Mouse (Mus musculus) limb, embryonic 13.5 days (tissue): ENCODE measurements around the gene C8g. TPM values are rescaled to one million over a fixed set of nuclear protein-coding genes. Genes with fewer than 3 reads are reported as not detected.

Experiments used
- ATAC-seq: fragments of 200-750 bp; cut with Nextera tagmentation; 2 replicates; pipeline ENCODE4 v1.8.0; 2017; ENCODE audit warnings: low read depth, moderate number of reproducible peaks, moderate TSS enrichment; ENCODE audit not compliant: low FRiP score
- H3K27ac ChIP-seq: fragments of 300-500 bp; sonication (generic); 2 replicates; pipeline ENCODE4 v1.5.1; 2015; ENCODE audit warnings: inconsistent platforms, mild to moderate bottlenecking, moderate library complexity
- H3K27me3 ChIP-seq: fragments of 300-500 bp; sonication (generic); 2 replicates; pipeline ENCODE4 v1.6.1; 2015; ENCODE audit warnings: mild to moderate bottlenecking, inconsistent platforms
- H3K36me3 ChIP-seq: fragments of 300-500 bp; sonication (generic); 2 replicates; pipeline ENCODE4 v1.6.1; 2015; ENCODE audit warnings: inconsistent platforms, mild to moderate bottlenecking, moderate library complexity
- H3K4me1 ChIP-seq: fragments of 300-500 bp; sonication (generic); 2 replicates; pipeline ENCODE4 v1.6.1; 2015; ENCODE audit warnings: inconsistent platforms
- H3K4me2 ChIP-seq: fragments of 300-500 bp; sonication (generic); replicated peaks from 2 replicates; pipeline ENCODE4 v1.6.1; 2015; ENCODE audit warnings: inconsistent platforms, mild to moderate bottlenecking, moderate library complexity
- H3K4me3 ChIP-seq: fragments of 300-500 bp; sonication (generic); 2 replicates; pipeline ENCODE4 v1.5.1; 2015; ENCODE audit warnings: moderate library complexity, mild to moderate bottlenecking, inconsistent platforms
- H3K9ac ChIP-seq: fragments of 300-500 bp; sonication (generic); 2 replicates; pipeline ENCODE4 v1.6.1; 2015; ENCODE audit warnings: mild to moderate bottlenecking, inconsistent platforms
- H3K9me3 ChIP-seq: fragments of 300-500 bp; sonication (generic); 2 replicates; pipeline ENCODE4 v1.6.1; 2016; ENCODE audit warnings: inconsistent platforms
- WGBS: fragments of 180-500 bp; shearing (Covaris S2); methylation state at CpG from one replicate; pipeline ENCODE4 v1.1.7; 2015; 5-methylcytosine and 5-hydroxymethylcytosine counted together
- polyA plus RNA-seq: library from polyadenylated mRNA; unstranded; fragments of >200 nt; fragmentation: Nextera tagmentation; extraction: Ambion mirVana; gene quantifications from 2 replicates; pipeline ENCODE4 v1.2.1, GENCODE M21; 2015

Gene C8g
- polyA plus RNA-seq, 1 experiment from 2014 or later = 5.5 TPM

DNA sequence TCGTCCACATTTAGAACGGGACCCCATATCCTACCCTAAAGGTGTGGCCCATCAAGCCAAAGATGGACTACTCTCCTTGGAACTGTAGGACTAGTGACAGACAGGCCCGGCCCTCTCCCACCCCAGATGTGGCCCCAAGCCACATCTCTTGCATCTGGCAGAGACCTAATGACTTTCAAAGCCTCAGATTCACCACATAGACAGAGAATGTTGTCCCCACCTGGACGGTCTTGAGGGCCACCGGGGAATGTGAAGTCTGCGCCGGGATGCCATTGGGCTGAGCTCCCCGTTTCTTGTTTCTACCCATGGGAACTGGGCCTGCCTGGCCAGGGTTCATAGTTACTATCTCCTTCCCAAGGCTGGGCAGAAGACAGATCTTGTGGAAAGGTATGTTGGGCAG, 24.0 kb downstream of the C8g start:
- WGBS = 84% methylated on average over 8 of the region's 8 CpGs
- Histone ChIP-seq H3K27ac (no peak overlapping the region), H3K9me3 (no peaks in the 10 kb centered on the region), H3K9ac (no peak overlapping the region), H3K36me3 (no peaks in the 10 kb centered on the region), H3K27me3 (0 out of 2 replicates have a peak, but pooled peaks cover under 1% of the 10 kb centered on the region), H3K4me3 (no peak overlapping the region), H3K4me1 (no peaks in the 10 kb centered on the region), H3K4me2 (no peak overlapping the region)
- no peak for ATAC-seq

DNA sequence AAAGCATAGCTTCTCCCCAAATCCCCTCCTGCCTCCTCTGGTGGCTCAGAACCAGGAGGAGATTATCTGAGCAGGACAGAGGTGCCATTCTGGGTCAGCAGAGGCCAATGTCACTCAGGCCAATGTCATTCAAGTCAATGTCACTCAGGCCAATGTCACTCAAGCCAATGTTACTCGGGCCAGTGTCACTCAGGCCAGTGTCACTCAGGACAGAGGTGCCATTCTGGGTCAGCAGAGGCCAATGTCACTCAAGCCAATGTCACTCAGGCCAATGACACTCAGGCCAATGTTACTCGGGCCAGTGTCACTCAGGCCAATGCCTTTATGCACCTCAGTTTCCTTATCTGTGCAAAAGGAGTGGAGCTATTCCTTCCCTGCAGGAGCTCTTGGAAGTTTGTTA, 29.0 kb downstream of the C8g start:
- 77% methylated on average over 2 of the region's 2 CpGs for WGBS
- Histone ChIP-seq H3K9me3 (no peaks in the 10 kb centered on the region), H3K4me2 (no peak overlapping the region), H3K36me3 (no peaks in the 10 kb centered on the region), H3K4me3 (no peak overlapping the region), H3K4me1 (peaks cover 7% of the 10 kb centered on the region; the same call in 1 of the 2 replicates), H3K27ac (no peak overlapping the region), H3K27me3 (no peaks in the 10 kb centered on the region), H3K9ac (no peak overlapping the region)
- no peak for ATAC-seq

DNA sequence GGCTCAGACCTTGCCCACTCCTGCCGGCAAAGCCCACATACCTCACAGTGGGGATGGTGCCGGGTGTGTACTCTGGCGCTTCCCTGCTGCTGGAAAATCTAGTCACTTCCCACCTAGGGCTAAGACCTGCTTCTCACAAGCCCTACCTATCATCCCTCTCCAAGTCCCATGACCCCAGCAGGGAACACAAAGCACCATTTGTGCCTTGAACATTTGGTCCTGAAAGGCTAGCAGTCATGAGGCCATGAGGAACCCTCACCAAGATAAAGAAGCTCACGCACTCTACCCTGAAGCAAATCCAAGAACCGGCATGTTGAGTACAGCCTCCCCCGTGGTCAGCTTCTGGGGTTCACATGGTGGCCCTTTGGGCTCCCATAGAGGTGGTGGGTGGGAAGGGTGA, 31.6 kb downstream of the C8g start, which contains the start of gene Ptgds:
Gene Ptgds, minus strand, starts transcription at position 78 of the 400 bp plus-strand sequence.
- Histone ChIP-seq H3K4me2 (no peak within 1 kb of the TSS), H3K9ac (no peak within 1 kb of the TSS), H3K4me1 (peaks cover 15% of the 10 kb centered on the region; the same call in 1 of the 2 replicates), H3K9me3 (no peaks in the 10 kb centered on the region), H3K27me3 (no peaks in the 10 kb centered on the region), H3K27ac (no peak within 1 kb of the TSS), H3K4me3 (no peak within 1 kb of the TSS), H3K36me3 (no peaks in the 10 kb centered on the region)
- no peak for ATAC-seq
- 48% methylated on average over 6 of the region's 6 CpGs for WGBS

GRCm38 (mm10) chr2:25468962-25469915, 32.3 kb downstream of the C8g start:
- no peaks in the 10 kb centered on the region for H3K36me3 ChIP-seq
- peaks cover 15% of the 10 kb centered on the region; the same call in 1 of the 2 replicates for H3K4me1 ChIP-seq
- no peak overlapping the region for H3K4me3 ChIP-seq
- no peaks in the 10 kb centered on the region for H3K27me3 ChIP-seq
- no peak for ATAC-seq
- H3K9me3 ChIP-seq = no peaks in the 10 kb centered on the region
- H3K4me2 ChIP-seq = no peak overlapping the region
- no peak overlapping the region for H3K27ac ChIP-seq
- H3K9ac ChIP-seq = no peak overlapping the region
- 72% methylated on average over 10 of the region's 10 CpGs for WGBS

- no peaks in the 10 kb centered on the region for H3K36me3 ChIP-seq
- peaks cover 15% of the 10 kb centered on the region; the same call in 1 of the 2 replicates for H3K4me1 ChIP-seq
- no peak overlapping the region for H3K27ac ChIP-seq
- no peaks in the 10 kb centered on the region for H3K27me3 ChIP-seq
- no peak overlapping the region for H3K4me3 ChIP-seq
- no peak overlapping the region for H3K4me2 ChIP-seq
- no peaks in the 10 kb centered on the region for H3K9me3 ChIP-seq
- no peak overlapping the region; the same call in 1 of the 2 replicates for H3K9ac ChIP-seq
- ATAC-seq = no peak
- 82% methylated on average over 14 of the region's 14 CpGs for WGBS
Observed at GRCm38 (mm10) chr2:25467606-25468303, 33.8 kb downstream of the C8g start.

- H3K9me3 ChIP-seq = no peaks in the 10 kb centered on the region
- WGBS = 34% methylated on average over 10 of the region's 10 CpGs
- no peak overlapping the region for H3K27ac ChIP-seq
- no peaks in the 10 kb centered on the region for H3K36me3 ChIP-seq
- no peak overlapping the region for H3K4me3 ChIP-seq
- H3K4me2 ChIP-seq = no peak overlapping the region
- no peak for ATAC-seq
- peaks cover 20% of the 10 kb centered on the region for H3K4me1 ChIP-seq
- 0 out of 2 replicates have a peak overlapping the region, but pooled peaks have one; percentile 45 for H3K9ac ChIP-seq
- no peaks in the 10 kb centered on the region for H3K27me3 ChIP-seq
Observed at GRCm38 (mm10) chr2:25465816-25466635, 35.5 kb downstream of the C8g start.

DNA sequence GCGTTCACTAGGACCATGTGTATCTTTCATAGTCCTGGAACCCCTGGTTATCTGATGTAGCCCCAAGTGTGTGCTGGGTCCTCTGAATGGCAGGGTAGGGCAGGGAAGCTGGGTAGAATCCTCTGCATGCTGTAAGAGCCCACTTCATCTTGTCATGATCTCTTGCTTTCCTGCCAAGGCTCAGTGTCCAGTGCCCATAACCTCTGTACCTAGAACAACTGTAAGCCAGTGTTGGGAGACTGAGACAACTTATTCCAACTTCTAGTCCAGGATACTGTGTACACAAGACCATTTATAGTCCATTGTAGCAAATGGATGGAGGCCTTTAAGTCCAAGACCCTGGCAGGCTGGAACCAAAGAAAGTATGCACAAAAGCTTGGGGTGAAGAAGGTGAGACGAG, 36.3 kb downstream of the C8g start:
- H3K36me3 ChIP-seq = no peaks in the 10 kb centered on the region
- H3K9ac ChIP-seq = 0 out of 2 replicates have a peak overlapping the region, but pooled peaks have one; percentile 45
- no peaks in the 10 kb centered on the region for H3K27me3 ChIP-seq
- no peaks in the 10 kb centered on the region for H3K9me3 ChIP-seq
- ATAC-seq = no peak
- H3K4me1 ChIP-seq = peaks cover 22% of the 10 kb centered on the region
- H3K4me3 ChIP-seq = no peak overlapping the region
- 86% methylated on average over 2 of the region's 2 CpGs for WGBS
- no peak overlapping the region for H3K27ac ChIP-seq
- H3K4me2 ChIP-seq = no peak overlapping the region

- 86% methylated on average over 3 of the region's 3 CpGs for WGBS
- Histone ChIP-seq H3K4me2 (no peak overlapping the region), H3K9ac (no peak overlapping the region), H3K9me3 (no peaks in the 10 kb centered on the region), H3K36me3 (peaks cover 6% of the 10 kb centered on the region), H3K27me3 (no peaks in the 10 kb centered on the region), H3K4me1 (peaks cover 28% of the 10 kb centered on the region), H3K4me3 (no peak overlapping the region), H3K27ac (no peak overlapping the region)
- ATAC-seq = no peak
Observed at GRCm38 (mm10) chr2:25463630-25464029, 37.9 kb downstream of the C8g start.

DNA sequence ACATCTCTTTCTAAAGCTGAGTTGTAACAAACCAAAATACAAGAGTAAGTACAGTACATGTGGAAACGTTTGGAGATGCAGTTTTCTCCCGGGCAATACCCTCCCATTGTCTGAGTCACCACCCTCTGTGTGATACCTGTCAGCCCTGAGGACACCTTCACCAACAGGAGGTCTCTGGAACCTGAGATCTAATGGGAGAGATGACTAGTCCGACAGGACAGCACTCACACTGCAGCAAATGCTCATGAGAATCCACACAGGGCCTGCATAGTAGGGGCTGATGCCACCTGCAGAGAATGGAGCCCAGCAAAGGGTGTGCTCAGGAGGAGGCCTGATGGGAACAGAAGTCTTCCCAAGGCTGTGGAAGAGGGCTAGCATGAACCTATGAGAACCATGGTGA, 40.1 kb downstream of the C8g start:
- peak overlapping the region; percentile 82; the same call in 1 of the 2 replicates for H3K27ac ChIP-seq
- peak overlapping the region; percentile 87 for H3K4me2 ChIP-seq
- peaks cover 28% of the 10 kb centered on the region for H3K4me1 ChIP-seq
- H3K9ac ChIP-seq = peak overlapping the region; percentile 62
- H3K4me3 ChIP-seq = peak overlapping the region; percentile 75
- H3K36me3 ChIP-seq = peaks cover 15% of the 10 kb centered on the region
- no peak for ATAC-seq
- 29% methylated on average over 3 of the region's 3 CpGs for WGBS
- no peaks in the 10 kb centered on the region for H3K27me3 ChIP-seq
- no peaks in the 10 kb centered on the region for H3K9me3 ChIP-seq

DNA sequence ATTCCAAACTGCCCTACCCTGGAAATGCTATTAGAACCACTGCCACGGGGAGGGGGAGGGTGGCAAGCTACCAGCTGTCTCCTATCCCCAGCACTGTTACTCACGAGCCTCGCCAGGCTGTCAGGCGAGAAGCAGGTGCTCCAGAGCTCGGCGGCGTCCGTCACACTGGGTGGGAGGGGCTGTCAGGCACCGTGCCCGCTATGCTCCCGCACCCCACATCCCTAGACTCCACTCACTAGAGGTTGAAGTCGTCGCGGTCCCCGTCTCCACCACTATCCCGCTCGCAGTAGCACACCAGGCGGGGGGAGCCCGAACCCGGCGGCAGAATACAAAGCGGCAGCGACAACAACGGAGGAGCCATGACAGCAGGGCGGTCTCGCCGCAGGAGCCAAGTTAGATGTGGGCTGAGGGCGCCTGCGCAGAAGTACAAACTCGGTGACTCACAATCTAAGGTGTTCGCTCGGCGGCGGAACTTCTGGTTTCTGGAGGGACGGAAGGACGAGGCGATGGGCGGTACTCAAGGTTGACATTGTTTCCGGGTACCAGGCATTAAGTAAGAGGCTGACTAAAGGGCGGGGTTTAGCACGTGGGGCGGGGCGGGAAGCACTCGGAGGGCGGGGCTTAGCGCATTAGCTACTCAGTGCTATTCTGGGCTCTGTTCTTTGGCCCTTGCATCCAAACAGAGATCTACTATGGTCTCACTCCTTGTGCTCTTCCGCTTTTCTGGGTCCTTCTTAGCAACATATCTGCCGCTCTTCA, 40.8 kb downstream of the C8g start, which contains the start of gene Paxx:
Gene Paxx, minus strand, starts transcription at position 544 of the 759 bp plus-strand sequence.
- Histone ChIP-seq H3K36me3 (peaks cover 15% of the 10 kb centered on the region), H3K4me1 (peaks cover 25% of the 10 kb centered on the region), H3K4me2 (peak within 1 kb of the TSS; percentile 87), H3K4me3 (peak within 1 kb of the TSS; percentile 75), H3K9ac (peak within 1 kb of the TSS; percentile 77), H3K9me3 (no peaks in the 10 kb centered on the region), H3K27me3 (no peaks in the 10 kb centered on the region), H3K27ac (peak within 1 kb of the TSS; percentile 82)
- peak; percentile 89 for ATAC-seq
- WGBS = under 1% methylated on average over 48 of the region's 48 CpGs

DNA sequence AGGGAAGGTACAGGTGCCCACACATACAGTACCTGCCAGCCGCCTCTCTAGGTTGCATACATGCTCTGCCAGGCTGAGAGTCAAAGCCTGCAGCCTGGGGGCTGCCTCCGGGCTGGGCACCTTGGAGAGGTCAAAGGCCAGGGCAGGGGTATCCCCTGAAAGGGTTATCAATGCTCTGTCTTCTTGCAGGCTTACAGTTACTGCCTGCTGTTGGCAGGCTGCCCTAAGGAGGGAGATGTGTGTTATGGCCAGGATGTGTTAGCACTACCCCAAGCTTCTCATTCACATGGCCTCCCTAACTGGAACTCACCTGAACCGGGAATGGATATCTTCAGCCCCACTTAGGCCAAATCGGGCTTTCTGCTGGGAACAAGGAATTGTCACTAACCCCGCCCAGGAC, 41.4 kb downstream of the C8g start:
- peak; percentile 17 for ATAC-seq
- 37% methylated on average over 5 of the region's 5 CpGs for WGBS

More for the DNA sequence above, 41.4 kb downstream of the C8g start:
- Histone ChIP-seq H3K27ac (peak overlapping the region; percentile 82), H3K4me3 (peak overlapping the region; percentile 75), H3K9me3 (no peaks in the 10 kb centered on the region), H3K4me1 (peaks cover 21% of the 10 kb centered on the region), H3K27me3 (no peaks in the 10 kb centered on the region), H3K36me3 (peaks cover 15% of the 10 kb centered on the region), H3K4me2 (peak overlapping the region; percentile 87), H3K9ac (peak overlapping the region; percentile 77)
